28 mouse cellular contexts compared by ENCODE assay signal in the genomic region with DNA sequence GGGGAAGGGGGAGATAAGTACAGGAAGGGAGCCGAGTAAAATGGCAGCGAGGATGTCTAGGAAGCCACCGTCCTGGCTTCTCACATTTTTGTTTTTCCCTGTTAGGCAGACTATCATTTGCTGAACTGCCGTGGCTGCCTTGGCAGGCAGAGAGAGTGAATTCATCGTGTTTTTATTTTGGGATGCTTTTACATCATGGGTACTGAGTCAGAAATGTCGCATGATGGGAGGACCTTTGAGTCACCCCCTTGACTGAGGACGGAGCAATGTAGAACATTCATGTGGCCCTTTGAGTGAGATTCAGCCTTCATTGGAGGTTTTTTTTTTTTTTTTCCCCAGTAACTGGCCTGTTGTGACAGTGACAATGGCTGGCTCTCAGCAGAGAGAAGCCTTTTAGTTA.
DNase-seq lines count a peak whose midpoint lies in the region; ATAC-seq and TF ChIP-seq lines count a peak whose summit lies in the region.
"Had no signal": no experiment of that assay in that cellular context is flagged by ENCODE, and none has a peak within 500 bp of the region (broad histone marks: within the 10 kb centered on the region; RNA-seq: fewer than 3 reads in every experiment).

No protein-coding gene starts in this region.

- H3K36me3 ChIP-seq in hindbrain, embryonic 12.5 days, result no peaks in the 10 kb centered on the region
- H3K36me3 ChIP-seq: embryonic facial prominence, embryonic 10.5 days; embryonic facial prominence, embryonic 15.5 days; forebrain, embryonic 12.5 days; hindbrain, embryonic 10.5 days; limb, embryonic 12.5 days; liver, embryonic 15.5 days; neural tube, embryonic 15.5 days; stomach, embryonic 15.5 days had no signal

- no peak for ATAC-seq in hindbrain, embryonic 12.5 days (ENCODE audit: low FRiP score)
- ATAC-seq: activated CD4-positive, CD25-positive, alpha-beta regulatory T cell, adult 4 months; CD4-positive, CD25-positive, alpha-beta regulatory T cell, adult 4 months; hindbrain, embryonic 16.5 days had no signal

- H3K4me1 ChIP-seq in hindbrain, embryonic 12.5 days, result peaks cover 16% of the 10 kb centered on the region
- H3K4me1 ChIP-seq: liver, embryonic 15.5 days; stomach, embryonic 15.5 days had no signal

- no peak overlapping the region for H3K9ac ChIP-seq in hindbrain, embryonic 12.5 days
- H3K9ac ChIP-seq: embryonic facial prominence, embryonic 15.5 days; forebrain, embryonic 12.5 days; limb, embryonic 12.5 days; liver, embryonic 15.5 days; lung, embryonic 14.5 days; neural tube, embryonic 15.5 days; stomach, embryonic 15.5 days had no signal

- 81% methylated on average over 7 of the region's 7 CpGs for WGBS in hindbrain, embryonic 12.5 days

- no peaks in the 10 kb centered on the region for H3K9me3 ChIP-seq in hindbrain, embryonic 12.5 days (replicated peaks)
- H3K9me3 ChIP-seq: embryonic facial prominence, embryonic 10.5 days; embryonic facial prominence, embryonic 15.5 days; forebrain, embryonic 12.5 days; hindbrain, embryonic 10.5 days; limb, embryonic 12.5 days; liver, embryonic 15.5 days; neural tube, embryonic 15.5 days; stomach, embryonic 15.5 days had no signal

- TF ChIP-seq CTCF in left cerebral cortex, adult 2 months (IDR thresholded peaks at IDR 0.05), result no peak

- H3K4me2 ChIP-seq in hindbrain, embryonic 12.5 days (replicated peaks), result no peak overlapping the region
- H3K4me2 ChIP-seq: embryonic facial prominence, embryonic 15.5 days; forebrain, embryonic 12.5 days; limb, embryonic 12.5 days; liver, embryonic 15.5 days; lung, embryonic 14.5 days; neural tube, embryonic 15.5 days; stomach, embryonic 15.5 days had no signal

- H3K4me3 ChIP-seq in left cerebral cortex, adult 2 months, result no peak overlapping the region
- H3K4me3 ChIP-seq in hindbrain, embryonic 12.5 days, result no peak overlapping the region
- H3K4me3 ChIP-seq: embryonic facial prominence, embryonic 10.5 days; embryonic facial prominence, embryonic 15.5 days; forebrain, embryonic 12.5 days; hindbrain, embryonic 10.5 days; limb, embryonic 12.5 days; liver, embryonic 15.5 days; neural tube, embryonic 15.5 days; stomach, embryonic 15.5 days had no signal

- H3K27ac ChIP-seq in left cerebral cortex, adult 2 months, result peak overlapping the region; percentile 36; the same call in 1 of the 2 replicates
- H3K27ac ChIP-seq in hindbrain, embryonic 12.5 days, result no peak overlapping the region
- H3K27ac ChIP-seq: embryonic facial prominence, embryonic 15.5 days; forebrain, embryonic 12.5 days; hindbrain, embryonic 10.5 days; kidney, postnatal 0 days; limb, embryonic 12.5 days; liver, embryonic 15.5 days; neural tube, embryonic 15.5 days; stomach, embryonic 15.5 days had no signal

- intact Hi-C loops in left cerebral cortex, adult 2 months (cut with DNase I), result no loop called here
- intact Hi-C loops in left cerebral cortex, postnatal 36 days (cut with DNase I), result no loop called here

- H3K27me3 ChIP-seq in hindbrain, embryonic 12.5 days, result no peaks in the 10 kb centered on the region
- H3K27me3 ChIP-seq: forebrain, embryonic 12.5 days; limb, embryonic 12.5 days; liver, embryonic 15.5 days; neural tube, embryonic 15.5 days; stomach, embryonic 15.5 days had no signal

- peak; percentile 75 for DNase-seq in adrenal gland, adult 2 months
- DNase-seq in adrenal gland, adult 18-20 months (ENCODE audit: low spot score in 2 of 2), result no peak
- DNase-seq in left cerebral cortex, adult 2 months (ENCODE audit: extremely low spot score in 1 of 2, low spot score in 2 of 2), result no peak
- DNase-seq in left cerebral cortex, postnatal 36 days (ENCODE audit: low spot score in 2 of 2), result no peak
- peak; percentile 40 for DNase-seq in adrenal gland, adult 8-10 months
- DNase-seq in brain, adult 2 months (ENCODE audit: low read depth, low spot score), result peak; percentile 59
- no peak for DNase-seq in kidney, adult 9 months
- DNase-seq: cerebellum, adult 8-10 months; heart, postnatal 14 days; kidney, adult 18-20 months; kidney, postnatal 4 days; lung, embryonic 14.5 days; lung, postnatal 14 days; midbrain, embryonic 14.5 days; right cerebral cortex, postnatal 4 days had no signal

Comparison
In these comparisons a context has a peak if more than half of its experiments do, and no peak if none do; other contexts are left out.
1. DNase-seq: peak in adrenal gland, adult 2 months (single experiment), adrenal gland, adult 8-10 months (single experiment) and brain, adult 2 months (single experiment); none in adrenal gland, adult 18-20 months (0 of 2), left cerebral cortex, adult 2 months (0 of 2), left cerebral cortex, postnatal 36 days (0 of 2) and kidney, adult 9 months (single experiment).